In genomic region chr4:123520123-123520522, GRCm38 (mm10) we compare ENCODE assay signal across 7 mouse cellular contexts.
DNase-seq lines count a peak whose midpoint lies in the region; ATAC-seq and TF ChIP-seq lines count a peak whose summit lies in the region.
"Not testable (repeated sequence)": the region's sequence is repeated elsewhere in the genome, so short reads cannot be mapped to it uniquely, and the experiment has no call there.

No protein-coding gene starts in this region.

- not testable (repeated sequence) for H3K27me3 ChIP-seq in MEL (ENCODE audit: control insufficient read depth in 1 of 2, insufficient read depth in 2 of 2, low read length in 2 of 2); intestine, postnatal 0 days (replicated peaks; ENCODE audit: control insufficient read depth, insufficient read depth, low read length); liver, adult 2 months (ENCODE audit: control insufficient read depth, insufficient read depth, low read length); midbrain, postnatal 0 days (ENCODE audit: insufficient read depth, low read length)

- TF ChIP-seq EP300 in MEL (IDR thresholded peaks at IDR 0.05; ENCODE audit: low read depth in 1 of 2, low read length in 2 of 2) = not testable (repeated sequence)

- not testable (repeated sequence) for H3K4me1 ChIP-seq in MEL (ENCODE audit: control insufficient read depth in 1 of 2, insufficient read depth in 2 of 2, low read length in 2 of 2); intestine, postnatal 0 days (replicated peaks; ENCODE audit: control insufficient read depth, insufficient read depth, low read length)
- H3K4me1 ChIP-seq in liver, adult 2 months (ENCODE audit: control insufficient read depth, insufficient read depth, low read length) = peaks cover 15% of the 10 kb centered on the region; the same call in 1 of the 2 replicates
- H3K4me1 ChIP-seq in midbrain, postnatal 0 days (ENCODE audit: insufficient read depth, low read length) = peaks cover 23% of the 10 kb centered on the region

- not testable (repeated sequence) for H3K9ac ChIP-seq in MEL (ENCODE audit: control insufficient read depth, low read depth, low read length, poor library complexity, severe bottlenecking); intestine, postnatal 0 days (ENCODE audit: low read depth, low read length); liver, adult 2 months (ENCODE audit: low read depth, low read length); midbrain, postnatal 0 days (replicated peaks; ENCODE audit: low read length, poor library complexity, severe bottlenecking)

- not testable (repeated sequence) for H3K79me2 ChIP-seq in MEL (ENCODE audit: control insufficient read depth, insufficient read depth, low read length, poor library complexity)
- peaks cover 24% of the 10 kb centered on the region; the same call in 1 of the 2 replicates for H3K79me2 ChIP-seq in liver, adult 2 months (ENCODE audit: control insufficient read depth, insufficient read depth, low read length)

- H3K27ac ChIP-seq in MEL (ENCODE audit: control insufficient read depth, low read depth, low read length); intestine, postnatal 0 days (ENCODE audit: low read depth, low read length); liver, adult 2 months (replicated peaks; ENCODE audit: insufficient read depth, low read depth, low read length); midbrain, postnatal 0 days (ENCODE audit: low read depth, low read length): not testable (repeated sequence)

- WGBS in intestine, postnatal 0 days = 89% methylated on average over 5 of the region's 5 CpGs
- 83% methylated on average over 5 of the region's 5 CpGs for WGBS in liver, adult 2 months
- WGBS in midbrain, postnatal 0 days = 85% methylated on average over 5 of the region's 5 CpGs

- H3K36me3 ChIP-seq in MEL (ENCODE audit: control insufficient read depth in 1 of 2, insufficient read depth in 2 of 2, low read length in 2 of 2); intestine, postnatal 0 days (ENCODE audit: control insufficient read depth, insufficient read depth); liver, adult 2 months (ENCODE audit: control insufficient read depth, insufficient read depth, low read length); midbrain, postnatal 0 days (ENCODE audit: insufficient read depth, low read length): not testable (repeated sequence)

- not testable (repeated sequence) for TF ChIP-seq POLR2A in MEL (IDR thresholded peaks at IDR 0.05; ENCODE audit: control insufficient read depth in 1 of 2, insufficient read depth in 1 of 2, low read depth in 1 of 2, low read length in 2 of 2, poor library complexity in 1 of 2); liver, adult 2 months (IDR thresholded peaks at IDR 0.05; ENCODE audit: extremely low read depth, insufficient read depth, low read length)

- not testable (repeated sequence) for ATAC-seq in intestine, postnatal 0 days; midbrain, postnatal 0 days (ENCODE audit: low FRiP score)

- TF ChIP-seq CTCF in MEL (IDR thresholded peaks at IDR 0.05 in 2 of 3, conservative IDR thresholded peaks at IDR 0.05 in 1 of 3; ENCODE audit: control insufficient read depth in 1 of 3, insufficient read depth in 1 of 3, low read depth in 2 of 3, low read length in 3 of 3, poor library complexity in 1 of 3, severe bottlenecking in 1 of 3); liver, adult 2 months (IDR thresholded peaks at IDR 0.05; ENCODE audit: low read depth, low read length): not testable (repeated sequence)
- TF ChIP-seq CTCF in intestine, postnatal 0 days (IDR thresholded peaks at IDR 0.05; ENCODE audit: low read depth) = peak; percentile 24; the same call in 1 of the 2 replicates
- 0 out of 2 replicates have a peak, but pooled peaks have one; percentile 2 for TF ChIP-seq CTCF in midbrain, postnatal 0 days (IDR thresholded peaks at IDR 0.05)

- H3K4me3 ChIP-seq in MEL (ENCODE audit: control insufficient read depth in 1 of 2, insufficient read depth in 1 of 2, low read depth in 2 of 2, low read length in 2 of 2); intestine, postnatal 0 days (ENCODE audit: low read depth, low read length); liver, adult 2 months (ENCODE audit: insufficient read depth, low read depth, low read length); midbrain, postnatal 0 days (ENCODE audit: low read depth, low read length): not testable (repeated sequence)

- DNase-seq in 416B (ENCODE audit: low read depth) = peak; percentile 17
- peak; percentile 71 for DNase-seq in ES-CJ7 (ENCODE audit: low read depth, low spot score)
- DNase-seq in MEL (ENCODE audit: low read depth, low spot score); midbrain, postnatal 0 days (ENCODE audit: low spot score): not testable (repeated sequence)
- DNase-seq in ZHBTc4 (ENCODE audit: low read depth, low spot score) = peak; percentile 49
- peak; percentile 33 for DNase-seq in liver, adult 2 months (ENCODE audit: extremely low read depth, low read depth, low spot score)

- H3K9me3 ChIP-seq in MEL (replicated peaks; ENCODE audit: insufficient read depth, low read length); intestine, postnatal 0 days (ENCODE audit: control insufficient read depth); midbrain, postnatal 0 days (ENCODE audit: low read length): not testable (repeated sequence)

- not testable (repeated sequence) for H3K4me2 ChIP-seq in intestine, postnatal 0 days (replicated peaks; ENCODE audit: low read depth); midbrain, postnatal 0 days (ENCODE audit: low read depth, low read length, poor library complexity, severe bottlenecking)

- TF ChIP-seq RAD21 in MEL (IDR thresholded peaks at IDR 0.05; ENCODE audit: low read depth, low read length) = not testable (repeated sequence)

TF ChIP-seq in MEL, 35 proteins besides CTCF, POLR2A, EP300 and RAD21:
- peak; percentile 36; the same call in 1 of the 2 replicates for TF ChIP-seq ZNF384 (IDR thresholded peaks at IDR 0.05; ENCODE audit: low read depth, low read length)
